In genomic region chr16:32371351-32371750, GRCm38 (mm10) we compare ENCODE assay signal across 10 mouse cellular contexts. TPM values are rescaled to one million over a fixed set of nuclear protein-coding genes. Genes with fewer than 3 reads are reported as not detected.
DNase-seq lines count a peak whose midpoint lies in the region; ATAC-seq and TF ChIP-seq lines count a peak whose summit lies in the region.
"Had no signal": no experiment of that assay in that cellular context is flagged by ENCODE, and none has a peak within 500 bp of the region (broad histone marks: within the 10 kb centered on the region; RNA-seq: fewer than 3 reads in every experiment).

No protein-coding gene starts in this region.

- no peak for ATAC-seq in heart, postnatal 0 days (ENCODE audit: insufficient read depth, low read depth)
- no peak for ATAC-seq in lung, embryonic 14.5 days (ENCODE audit: insufficient read depth)

- no peak for TF ChIP-seq EP300 in heart, postnatal 0 days (IDR thresholded peaks at IDR 0.05; ENCODE audit: low read depth)

- peak; percentile 53 for DNase-seq in layer of hippocampus, adult 11-12 months (ENCODE audit: low spot score)
- no peak for DNase-seq in layer of hippocampus, adult 9-10 months (ENCODE audit: low spot score)
- peak; percentile 21 for DNase-seq in MN1 (ENCODE audit: low spot score)
- DNase-seq in adrenal gland, postnatal 25 days, result peak; percentile 45
- peak; percentile 58 for DNase-seq in heart, postnatal 0 days (ENCODE audit: low spot score)
- peak; percentile 59 for DNase-seq in lung, embryonic 14.5 days
- DNase-seq in thymus, postnatal 36 days, result peak; percentile 31 to 42
- no peak for DNase-seq in ovary, adult 18-20 months (ENCODE audit: low spot score)

- no peak overlapping the region for H3K4me2 ChIP-seq in heart, postnatal 0 days (ENCODE audit: low read depth, low read length)
- no peak overlapping the region for H3K4me2 ChIP-seq in lung, embryonic 14.5 days
- H3K4me2 ChIP-seq: embryonic facial prominence, embryonic 13.5 days had no signal

- TF ChIP-seq CTCF in heart, postnatal 0 days (IDR thresholded peaks at IDR 0.05; ENCODE audit: low read depth), result peak; percentile 50
- TF ChIP-seq CTCF in lung, embryonic 14.5 days (IDR thresholded peaks at IDR 0.05; ENCODE audit: low read depth), result peak; percentile 42

- no peaks in the 10 kb centered on the region for H3K27me3 ChIP-seq in heart, postnatal 0 days (ENCODE audit: control insufficient read depth, insufficient read depth, low read length)
- no peaks in the 10 kb centered on the region for H3K27me3 ChIP-seq in lung, embryonic 14.5 days (ENCODE audit: insufficient read depth, low read length)
- H3K27me3 ChIP-seq: embryonic facial prominence, embryonic 13.5 days had no signal

- H3K9me3 ChIP-seq in heart, postnatal 0 days (replicated peaks; ENCODE audit: control insufficient read depth, low read length), result no peaks in the 10 kb centered on the region
- H3K9me3 ChIP-seq in lung, embryonic 14.5 days (ENCODE audit: low read depth, low read length), result no peaks in the 10 kb centered on the region
- H3K9me3 ChIP-seq: embryonic facial prominence, embryonic 13.5 days had no signal

- H3K4me1 ChIP-seq in heart, postnatal 0 days (ENCODE audit: control insufficient read depth, insufficient read depth), result no peaks in the 10 kb centered on the region
- no peaks in the 10 kb centered on the region for H3K4me1 ChIP-seq in lung, embryonic 14.5 days (ENCODE audit: insufficient read depth)
- H3K4me1 ChIP-seq: embryonic facial prominence, embryonic 13.5 days had no signal

- 73% methylated on average over 4 of the region's 4 CpGs for WGBS in heart, postnatal 0 days
- 84% methylated on average over 4 of the region's 4 CpGs for WGBS in lung, embryonic 14.5 days

- no peak overlapping the region for H3K9ac ChIP-seq in heart, postnatal 0 days (replicated peaks; ENCODE audit: low read depth, low read length)
- H3K9ac ChIP-seq in lung, embryonic 14.5 days, result no peak overlapping the region
- H3K9ac ChIP-seq: embryonic facial prominence, embryonic 13.5 days had no signal

- H3K27ac ChIP-seq in heart, postnatal 0 days (ENCODE audit: low read depth), result no peak overlapping the region
- no peak overlapping the region for H3K27ac ChIP-seq in lung, embryonic 14.5 days (ENCODE audit: low read depth)
- H3K27ac ChIP-seq: embryonic facial prominence, embryonic 13.5 days had no signal

- H3K36me3 ChIP-seq in heart, postnatal 0 days (replicated peaks; ENCODE audit: control insufficient read depth, insufficient read depth, low read length), result peaks cover 55% of the 10 kb centered on the region
- H3K36me3 ChIP-seq in lung, embryonic 14.5 days (ENCODE audit: insufficient read depth), result peaks cover 71% of the 10 kb centered on the region

- no peak overlapping the region for H3K4me3 ChIP-seq in heart, postnatal 0 days (ENCODE audit: low read depth, low read length)
- no peak overlapping the region for H3K4me3 ChIP-seq in lung, embryonic 14.5 days (ENCODE audit: low read depth, low read length)
- H3K4me3 ChIP-seq: embryonic facial prominence, embryonic 13.5 days had no signal

RNA-seq across cellular contexts. Expression of gene Tm4sf19, which starts 29.0 kb away (rescaled TPM):
- not detected in 2 replicates for total RNA-seq in adrenal gland, postnatal 25 days (2021)
- not detected in 2 replicates for total RNA-seq in heart, postnatal 0 days (2014; rRNA removed; ENCODE audit: low replicate concordance)
- polyA plus RNA-seq in heart, postnatal 0 days (2015; fragmentation: Nextera tagmentation; extraction: Ambion mirVana), result not detected in 2 replicates
- polyA plus RNA-seq in lung, embryonic 14.5 days (2014; fragmentation: Nextera tagmentation; extraction: Ambion mirVana), result not detected in 2 replicates
- total RNA-seq: layer of hippocampus, adult 18-20 months had no signal
- polyA plus RNA-seq: embryonic facial prominence, embryonic 13.5 days had no signal

RNA-seq across cellular contexts. Expression of gene Ubxn7, which starts 39.3 kb away (rescaled TPM):
- 40.4 and 77.1 TPM in 2 replicates for total RNA-seq in adrenal gland, postnatal 25 days (2021)
- 7.3 and 11.4 TPM in 2 replicates for total RNA-seq in heart, postnatal 0 days (2014; rRNA removed; ENCODE audit: low replicate concordance)
- polyA plus RNA-seq in heart, postnatal 0 days (2015; fragmentation: Nextera tagmentation; extraction: Ambion mirVana), result 11.5 and 12.0 TPM in 2 replicates
- polyA plus RNA-seq in lung, embryonic 14.5 days (2014; fragmentation: Nextera tagmentation; extraction: Ambion mirVana), result 20.8 and 23.2 TPM in 2 replicates

RNA-seq across cellular contexts. Expression of gene Tctex1d2, which starts 48.2 kb away (rescaled TPM):
- total RNA-seq in adrenal gland, postnatal 25 days (2021), result 5.3 and 7.7 TPM in 2 replicates
- total RNA-seq in heart, postnatal 0 days (2014; rRNA removed; ENCODE audit: low replicate concordance), result 11.1 and 18.1 TPM in 2 replicates
- polyA plus RNA-seq in heart, postnatal 0 days (2015; fragmentation: Nextera tagmentation; extraction: Ambion mirVana), result 26.8 and 30.3 TPM in 2 replicates
- polyA plus RNA-seq in lung, embryonic 14.5 days (2014; fragmentation: Nextera tagmentation; extraction: Ambion mirVana), result 27.7 and 28.1 TPM in 2 replicates

RNA-seq across cellular contexts. Expression of gene Pcyt1a, which starts 59.4 kb away (rescaled TPM):
- 83.4 and 100 TPM in 2 replicates for total RNA-seq in adrenal gland, postnatal 25 days (2021)
- 50.3 and 54.2 TPM in 2 replicates for total RNA-seq in heart, postnatal 0 days (2014; rRNA removed; ENCODE audit: low replicate concordance)
- 45.3 and 45.4 TPM in 2 replicates for polyA plus RNA-seq in heart, postnatal 0 days (2015; fragmentation: Nextera tagmentation; extraction: Ambion mirVana)
- 39.5 and 40.4 TPM in 2 replicates for polyA plus RNA-seq in lung, embryonic 14.5 days (2014; fragmentation: Nextera tagmentation; extraction: Ambion mirVana)

Comparison
In these comparisons a context has a peak if more than half of its experiments do, and no peak if none do; other contexts are left out.
1. DNase-seq: peak in layer of hippocampus, adult 11-12 months (single experiment), MN1 (single experiment), adrenal gland, postnatal 25 days (single experiment), heart, postnatal 0 days (single experiment), lung, embryonic 14.5 days (single experiment) and thymus, postnatal 36 days (2 of 2); none in layer of hippocampus, adult 9-10 months (single experiment) and ovary, adult 18-20 months (single experiment).